Mouse (Mus musculus) cerebellum, adult 2 months (tissue): ENCODE data around the gene Dcaf10.
"Not testable (repeated sequence)": the region's sequence is repeated elsewhere in the genome, so short reads cannot be mapped to it uniquely, and the experiment has no call there.

Experiments
- CTCF ChIP-seq: fragments of 200-500 bp; IDR thresholded peaks from 2 replicates; pipeline ENCODE4 v1.5.1; 2011; ENCODE audit warnings: low read depth, mild to moderate bottlenecking, control low read depth, low read length, moderate library complexity, borderline replicate concordance; ENCODE audit not compliant: insufficient read depth
- POLR2A ChIP-seq: fragments of 200-500 bp; IDR thresholded peaks from 2 replicates; pipeline ENCODE4 v1.6.1; 2011; ENCODE audit warnings: low read length, control low read depth, borderline replicate concordance; ENCODE audit not compliant: insufficient read depth

- TF ChIP-seq POLR2A, CTCF: not testable (repeated sequence)
These were observed 40.2 kb downstream of the Dcaf10 start for GRCm38 (mm10) chr4:45382133-45382532.
